Comparison of ENCODE assay signal across 23 mouse cellular contexts in the genomic region with DNA sequence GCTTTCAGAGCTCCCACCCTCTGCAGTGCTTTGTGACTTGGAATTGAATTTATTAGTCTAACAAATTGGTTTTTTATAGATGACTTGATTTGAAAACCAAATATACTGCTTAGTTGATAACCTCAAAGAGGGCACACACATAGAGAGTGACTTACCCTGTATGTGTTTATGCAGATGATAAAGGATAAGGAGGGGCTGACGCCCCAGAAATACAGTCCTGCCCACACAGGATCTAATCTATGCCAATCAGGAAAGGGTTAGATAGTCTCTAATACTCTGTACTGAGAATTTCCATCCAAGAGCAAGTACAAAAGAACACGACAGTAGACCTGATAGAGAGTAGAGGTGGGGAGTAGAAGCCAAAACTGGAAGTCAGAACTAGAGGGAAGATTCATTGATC. TPM values are rescaled to one million over a fixed set of nuclear protein-coding genes. Genes with fewer than 3 reads are reported as not detected.
"Had no signal": no experiment of that assay in that cellular context is flagged by ENCODE, and none has a peak within 500 bp of the region (broad histone marks: within the 10 kb centered on the region; RNA-seq: fewer than 3 reads in every experiment).

No protein-coding gene starts in this region.

- H3K27ac ChIP-seq: lung, embryonic 15.5 days; macrophage; midbrain, embryonic 10.5 days; midbrain, embryonic 12.5 days; neural tube, embryonic 12.5 days; stomach, embryonic 15.5 days; stomach, postnatal 0 days had no signal

- H3K9me3 ChIP-seq: lung, embryonic 15.5 days; midbrain, embryonic 10.5 days; midbrain, embryonic 12.5 days; neural tube, embryonic 12.5 days; stomach, embryonic 15.5 days had no signal

- H3K27me3 ChIP-seq: lung, embryonic 15.5 days; megakaryocyte, embryonic 14.5 days; midbrain, embryonic 12.5 days; neural tube, embryonic 12.5 days; stomach, embryonic 15.5 days had no signal

- DNase-seq: lung, adult 2 months; lung, postnatal 14 days; lung, postnatal 36 days; midbrain, embryonic 14.5 days; right cerebral cortex, postnatal 14 days; thymus, adult 2 months; thymus, postnatal 25 days; thymus, postnatal 4 days had no signal

- ATAC-seq: lung, postnatal 0 days had no signal

- H3K9ac ChIP-seq: lung, embryonic 15.5 days; midbrain, embryonic 12.5 days; neural tube, embryonic 12.5 days; stomach, embryonic 15.5 days had no signal

- H3K36me3 ChIP-seq: lung, embryonic 15.5 days; midbrain, embryonic 10.5 days; midbrain, embryonic 12.5 days; neural tube, embryonic 12.5 days; stomach, embryonic 15.5 days had no signal

- H3K4me3 ChIP-seq: lung, embryonic 15.5 days; megakaryocyte, embryonic 14.5 days; midbrain, embryonic 10.5 days; midbrain, embryonic 12.5 days; neural tube, embryonic 12.5 days; stomach, embryonic 15.5 days had no signal

- H3K4me2 ChIP-seq: lung, embryonic 15.5 days; midbrain, embryonic 12.5 days; neural tube, embryonic 12.5 days; stomach, embryonic 15.5 days had no signal

- H3K4me1 ChIP-seq: lung, embryonic 15.5 days; megakaryocyte, embryonic 14.5 days; midbrain, embryonic 10.5 days; midbrain, embryonic 12.5 days; neural tube, embryonic 12.5 days; stomach, embryonic 15.5 days had no signal

RNA-seq across cellular contexts. Expression of a gene that starts 37.3 kb away (rescaled TPM):
- total RNA-seq: megakaryocyte progenitor cell, adult 5-6 weeks; midbrain, postnatal 0 days; monocyte, adult 5-6 weeks; neutrophil, adult 5-6 weeks had no signal
- polyA plus RNA-seq: lung, adult 2 months; lung, embryonic 15.5 days; lung, postnatal 0 days; macrophage; midbrain, embryonic 10.5 days; midbrain, embryonic 12.5 days; midbrain, embryonic 14.5 days; midbrain, postnatal 0 days; neural tube, embryonic 12.5 days; neural tube, embryonic 14.5 days; spleen, adult 2 months; stomach, embryonic 15.5 days; stomach, postnatal 0 days; thymus, adult 2 months had no signal
